Mouse (Mus musculus) liver, adult 2 months (tissue): Measurements from ENCODE around the gene Prdm5. TPM values are rescaled to one million over a fixed set of nuclear protein-coding genes. Genes with fewer than 3 reads are reported as not detected.

ENCODE experiments used
- DNase-seq: peaks from one replicate; pipeline ENCODE4 v3.0.0-alpha.2; 2011; ENCODE audit warnings: low read depth, low spot score; ENCODE audit errors: extremely low read depth
- H3K27ac ChIP-seq: fragments of 200-500 bp; replicated peaks from 2 replicates; pipeline ENCODE4 v1.5.1; 2012; ENCODE audit warnings: low read depth, mild to moderate bottlenecking, control low read depth, inconsistent platforms, low read length; ENCODE audit not compliant: insufficient read depth
- H3K27me3 ChIP-seq: fragments of 200-500 bp; 2 replicates; pipeline ENCODE4 v1.6.1; 2012; ENCODE audit warnings: mild to moderate bottlenecking, moderate library complexity, low read length, inconsistent platforms; ENCODE audit not compliant: control insufficient read depth, insufficient read depth
- H3K36me3 ChIP-seq: fragments of 200-500 bp; 2 replicates; pipeline ENCODE4 v1.6.1; 2012; ENCODE audit warnings: low read length, inconsistent platforms; ENCODE audit not compliant: control insufficient read depth, insufficient read depth
- H3K4me1 ChIP-seq: fragments of 200-500 bp; 2 replicates; pipeline ENCODE4 v1.6.1; 2011; ENCODE audit warnings: low read length; ENCODE audit not compliant: control insufficient read depth, insufficient read depth
- H3K4me3 ChIP-seq: fragments of 200-500 bp; 2 replicates; pipeline ENCODE4 v1.5.1; 2011; ENCODE audit warnings: low read depth, mild to moderate bottlenecking, control low read depth, low read length, moderate library complexity; ENCODE audit not compliant: insufficient read depth
- H3K79me2 ChIP-seq: fragments of 200-500 bp; 2 replicates; pipeline ENCODE4 v1.6.1; 2012; ENCODE audit warnings: inconsistent platforms, mild to moderate bottlenecking, low read length, moderate library complexity; ENCODE audit not compliant: control insufficient read depth, insufficient read depth
- H3K9ac ChIP-seq: fragments of 200-500 bp; 2 replicates; pipeline ENCODE4 v1.6.1; 2012; ENCODE audit warnings: low read depth, mild to moderate bottlenecking, control low read depth, inconsistent platforms, low read length
- CTCF ChIP-seq: fragments of 200-500 bp; IDR thresholded peaks from 2 replicates; pipeline ENCODE4 v1.5.1; 2011; ENCODE audit warnings: low read depth, low read length, control low read depth
- POLR2A ChIP-seq: fragments of 200-500 bp; IDR thresholded peaks from 2 replicates; pipeline ENCODE4 v1.6.1; 2011; ENCODE audit warnings: low read length, control low read depth; ENCODE audit not compliant: insufficient read depth; ENCODE audit errors: extremely low read depth
- WGBS: fragments of 180-500 bp; shearing (Covaris S2); methylation state at CpG from one replicate; pipeline ENCODE4 v1.1.7; 2018; 5-methylcytosine and 5-hydroxymethylcytosine counted together
- polyA plus RNA-seq: library from polyadenylated mRNA; depleted of rRNA; stranded (reverse); fragments of >200 nt; gene quantifications from 2 replicates; pipeline ENCODE4 v1.2.3, GENCODE M21; 2012
- total RNA-seq: library from RNA; depleted of rRNA; stranded (reverse); fragments of >200 nt; gene quantifications from 2 replicates; pipeline ENCODE4 v1.2.3, GENCODE M21; 2014

Gene Prdm5
- total and polyA plus RNA-seq, 2 experiments = 0.18 TPM; not detected in 1

GRCm38 (mm10) chr6:65923501-65924084 is 144.8 kb downstream of the Prdm5 start:
- WGBS = 81% methylated on average over 4 of the region's 4 CpGs
- Histone ChIP-seq H3K36me3 (no peaks in the 10 kb centered on the region), H3K27ac (no peak overlapping the region), H3K4me1 (no peaks in the 10 kb centered on the region), H3K79me2 (no peaks in the 10 kb centered on the region), H3K27me3 (no peaks in the 10 kb centered on the region), H3K9ac (no peak overlapping the region), H3K4me3 (no peak overlapping the region)
- TF ChIP-seq POLR2A (no peak), CTCF (no peak)
- no peak for DNase-seq

- H3K4me3 ChIP-seq = no peak overlapping the region
- no peak for TF ChIP-seq CTCF
- no peak for TF ChIP-seq POLR2A
- no peak overlapping the region for H3K27ac ChIP-seq
- no peaks in the 10 kb centered on the region for H3K36me3 ChIP-seq
- 93% methylated on average over 3 of the region's 3 CpGs for WGBS
- no peak for DNase-seq
- no peaks in the 10 kb centered on the region for H3K4me1 ChIP-seq
- H3K9ac ChIP-seq = no peak overlapping the region
- H3K79me2 ChIP-seq = no peaks in the 10 kb centered on the region
- H3K27me3 ChIP-seq = no peaks in the 10 kb centered on the region
These were observed 147.0 kb downstream of the Prdm5 start for GRCm38 (mm10) chr6:65925737-65926333.

GRCm38 (mm10) chr6:65930523-65930922 is 151.7 kb downstream of the Prdm5 start:
- H3K4me1 ChIP-seq = no peaks in the 10 kb centered on the region
- H3K79me2 ChIP-seq = no peaks in the 10 kb centered on the region
- TF ChIP-seq CTCF (no peak), POLR2A (no peak)
- no peak overlapping the region for H3K27ac ChIP-seq
- no peak overlapping the region for H3K9ac ChIP-seq
- H3K36me3 ChIP-seq = no peaks in the 10 kb centered on the region
- H3K4me3 ChIP-seq = no peak overlapping the region
- WGBS = 92% methylated on average over 1 of the region's 1 CpGs
- DNase-seq = no peak
- no peaks in the 10 kb centered on the region for H3K27me3 ChIP-seq

- 90% methylated on average over 1 of the region's 1 CpGs for WGBS
- no peak for TF ChIP-seq POLR2A
These were observed 154.0 kb downstream of the Prdm5 start for GRCm38 (mm10) chr6:65932776-65933175.

GRCm38 (mm10) chr6:65933177-65933576 is 154.4 kb downstream of the Prdm5 start:
- no peak for DNase-seq
- H3K4me1 ChIP-seq = no peaks in the 10 kb centered on the region
- H3K27ac ChIP-seq = no peak overlapping the region
- no peaks in the 10 kb centered on the region for H3K79me2 ChIP-seq
- H3K9ac ChIP-seq = no peak overlapping the region
- H3K36me3 ChIP-seq = no peaks in the 10 kb centered on the region
- 76% methylated on average over 4 of the region's 4 CpGs for WGBS
- no peak overlapping the region for H3K4me3 ChIP-seq
- no peaks in the 10 kb centered on the region for H3K27me3 ChIP-seq
- TF ChIP-seq POLR2A (no peak), CTCF (no peak)

More at GRCm38 (mm10) chr6:65932776-65933175, 154.0 kb downstream of the Prdm5 start:
- no peak overlapping the region for H3K9ac ChIP-seq
- H3K4me3 ChIP-seq = no peak overlapping the region
- H3K36me3 ChIP-seq = no peaks in the 10 kb centered on the region
- DNase-seq = no peak
- no peaks in the 10 kb centered on the region for H3K79me2 ChIP-seq
- H3K27ac ChIP-seq = no peak overlapping the region
- H3K4me1 ChIP-seq = no peaks in the 10 kb centered on the region
- no peaks in the 10 kb centered on the region for H3K27me3 ChIP-seq

GRCm38 (mm10) chr6:65935566-65936281 is 156.9 kb downstream of the Prdm5 start:
- no peaks in the 10 kb centered on the region for H3K27me3 ChIP-seq
- TF ChIP-seq CTCF = no peak
- TF ChIP-seq POLR2A = no peak
- H3K79me2 ChIP-seq = no peaks in the 10 kb centered on the region
- H3K36me3 ChIP-seq = no peaks in the 10 kb centered on the region
- no peaks in the 10 kb centered on the region for H3K4me1 ChIP-seq
- no peak for DNase-seq
- H3K4me3 ChIP-seq = no peak overlapping the region
- 87% methylated on average over 7 of the region's 7 CpGs for WGBS
- H3K27ac ChIP-seq = no peak overlapping the region
- H3K9ac ChIP-seq = no peak overlapping the region
